ENCODE assay signal across 9 mouse cellular contexts in the genomic region with DNA sequence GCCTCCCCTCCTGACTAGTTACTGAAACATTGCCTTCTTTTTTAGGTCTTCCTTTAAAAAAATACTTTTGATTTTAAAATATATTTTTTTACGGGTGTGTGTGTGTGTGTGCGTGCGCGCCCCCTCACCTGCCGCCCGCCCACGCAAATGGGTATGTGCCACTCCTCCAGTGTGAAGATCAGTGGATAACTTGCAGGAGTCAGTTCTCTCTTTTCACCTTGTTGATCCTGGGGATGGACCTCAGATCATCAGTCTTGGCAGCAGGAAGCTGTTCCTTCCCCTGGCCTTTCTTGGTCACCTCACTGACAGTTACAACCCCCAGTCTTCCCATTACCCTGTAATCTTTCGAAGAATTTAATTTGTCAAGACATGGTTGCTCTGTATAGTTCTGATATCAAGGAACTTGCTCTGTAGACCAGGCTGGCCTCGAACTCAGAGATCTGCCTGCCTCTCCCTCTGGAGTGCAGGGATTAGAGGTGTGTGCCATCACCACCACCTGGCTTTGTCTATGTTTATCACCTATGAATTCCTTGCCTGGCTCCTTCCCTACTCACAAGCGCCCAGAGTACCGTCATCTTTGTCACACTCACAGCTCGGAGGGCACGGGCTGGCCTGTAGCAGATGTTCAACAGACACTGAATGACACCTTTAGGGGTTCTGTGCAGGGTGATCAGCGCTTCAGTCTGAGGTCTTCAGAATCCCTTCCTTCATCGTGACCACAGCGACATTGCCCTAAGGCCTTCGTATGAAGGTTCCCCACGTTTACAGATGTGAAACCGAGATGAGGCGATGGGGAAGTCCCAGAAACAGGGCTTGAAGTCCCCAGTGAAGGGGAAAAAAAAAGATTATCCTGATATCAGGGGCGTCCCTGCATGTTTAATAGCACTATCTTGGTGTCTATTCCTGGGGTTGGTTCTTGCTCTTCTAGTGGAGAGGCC. TPM values are rescaled to one million over a fixed set of nuclear protein-coding genes. Genes with fewer than 3 reads are reported as not detected.
DNase-seq lines count a peak whose midpoint lies in the region; ATAC-seq and TF ChIP-seq lines count a peak whose summit lies in the region.
"Had no signal": no experiment of that assay in that cellular context is flagged by ENCODE, and none has a peak within 500 bp of the region (broad histone marks: within the 10 kb centered on the region; RNA-seq: fewer than 3 reads in every experiment).

No protein-coding gene starts in this region.

- 75% methylated on average over 21 of the region's 21 CpGs for WGBS in forebrain, embryonic 12.5 days
- WGBS in forebrain, embryonic 14.5 days: 76% methylated on average over 21 of the region's 21 CpGs
- 70% methylated on average over 21 of the region's 21 CpGs for WGBS in limb, embryonic 11.5 days
- 72% methylated on average over 21 of the region's 21 CpGs for WGBS in limb, embryonic 10.5 days
- 65% methylated on average over 21 of the region's 21 CpGs for WGBS in heart, postnatal 0 days

- H3K36me3 ChIP-seq in forebrain, embryonic 12.5 days (replicated peaks): no peaks in the 10 kb centered on the region
- no peaks in the 10 kb centered on the region for H3K36me3 ChIP-seq in forebrain, embryonic 14.5 days (ENCODE audit: control insufficient read depth, insufficient read depth, low read length)
- no peaks in the 10 kb centered on the region for H3K36me3 ChIP-seq in limb, embryonic 11.5 days (ENCODE audit: control insufficient read depth, insufficient read depth, low read length)
- no peaks in the 10 kb centered on the region for H3K36me3 ChIP-seq in limb, embryonic 10.5 days
- no peaks in the 10 kb centered on the region for H3K36me3 ChIP-seq in heart, postnatal 0 days (replicated peaks; ENCODE audit: control insufficient read depth, insufficient read depth, low read length)

- no peak overlapping the region for H3K9ac ChIP-seq in forebrain, embryonic 12.5 days
- no peak overlapping the region for H3K9ac ChIP-seq in forebrain, embryonic 14.5 days (ENCODE audit: low read length)
- no peak overlapping the region for H3K9ac ChIP-seq in limb, embryonic 11.5 days (ENCODE audit: low read length)
- H3K9ac ChIP-seq in heart, postnatal 0 days (replicated peaks; ENCODE audit: low read depth, low read length): no peak overlapping the region

- peaks cover 26% of the 10 kb centered on the region for H3K4me1 ChIP-seq in forebrain, embryonic 12.5 days
- H3K4me1 ChIP-seq in forebrain, embryonic 14.5 days (ENCODE audit: control insufficient read depth, insufficient read depth, low read length): peaks cover 8% of the 10 kb centered on the region
- peaks cover 16% of the 10 kb centered on the region for H3K4me1 ChIP-seq in limb, embryonic 11.5 days (ENCODE audit: control insufficient read depth, insufficient read depth, low read length)
- H3K4me1 ChIP-seq in limb, embryonic 10.5 days: peaks cover 23% of the 10 kb centered on the region
- peaks cover 8% of the 10 kb centered on the region for H3K4me1 ChIP-seq in heart, postnatal 0 days (ENCODE audit: control insufficient read depth, insufficient read depth)

- no peak for DNase-seq in forebrain, embryonic 14.5 days (ENCODE audit: low spot score)
- DNase-seq in limb, embryonic 11.5 days (ENCODE audit: low spot score): no peak
- DNase-seq in limb, embryonic 10.5 days (ENCODE audit: low spot score): no peak
- no peak for DNase-seq in heart, postnatal 0 days (ENCODE audit: low spot score)
- DNase-seq in naive thymus-derived CD4-positive, alpha-beta T cell, adult 2 months (ENCODE audit: low read depth): peak; percentile 57
- DNase-seq in MN1 (ENCODE audit: low spot score): no peak
- DNase-seq in retina, embryonic 14.5 days (ENCODE audit: low spot score): no peak

- no peak for ATAC-seq in forebrain, embryonic 12.5 days (ENCODE audit: low FRiP score)
- no peak for ATAC-seq in forebrain, embryonic 14.5 days
- no peak for ATAC-seq in limb, embryonic 11.5 days (ENCODE audit: insufficient number of reproducible peaks, low FRiP score, low TSS enrichment, low read depth)
- no peak for ATAC-seq in heart, postnatal 0 days (ENCODE audit: insufficient read depth, low read depth)

- H3K27ac ChIP-seq in forebrain, embryonic 12.5 days: no peak overlapping the region
- no peak overlapping the region for H3K27ac ChIP-seq in forebrain, embryonic 14.5 days (ENCODE audit: low read depth, low read length)
- H3K27ac ChIP-seq in limb, embryonic 11.5 days (replicated peaks; ENCODE audit: low read depth, low read length): no peak overlapping the region
- H3K27ac ChIP-seq in limb, embryonic 10.5 days: no peak overlapping the region
- peak overlapping the region; percentile 95 for H3K27ac ChIP-seq in heart, postnatal 0 days (ENCODE audit: low read depth)

- H3K9me3 ChIP-seq in forebrain, embryonic 12.5 days: no peaks in the 10 kb centered on the region
- no peaks in the 10 kb centered on the region for H3K9me3 ChIP-seq in forebrain, embryonic 14.5 days (replicated peaks; ENCODE audit: control insufficient read depth, low read length)
- H3K9me3 ChIP-seq in limb, embryonic 11.5 days (ENCODE audit: control insufficient read depth, low read length): no peaks in the 10 kb centered on the region
- no peaks in the 10 kb centered on the region for H3K9me3 ChIP-seq in limb, embryonic 10.5 days (replicated peaks)
- no peaks in the 10 kb centered on the region for H3K9me3 ChIP-seq in heart, postnatal 0 days (replicated peaks; ENCODE audit: control insufficient read depth, low read length)

- peaks cover 7% of the 10 kb centered on the region; the same call in 1 of the 2 replicates for H3K27me3 ChIP-seq in forebrain, embryonic 12.5 days
- H3K27me3 ChIP-seq in forebrain, embryonic 14.5 days (replicated peaks; ENCODE audit: control insufficient read depth, insufficient read depth, low read length): no peaks in the 10 kb centered on the region
- peaks cover 7% of the 10 kb centered on the region; the same call in 1 of the 2 replicates for H3K27me3 ChIP-seq in limb, embryonic 11.5 days (ENCODE audit: control insufficient read depth, insufficient read depth, low read length)
- H3K27me3 ChIP-seq in limb, embryonic 10.5 days (ENCODE audit: low read depth, poor library complexity, severe bottlenecking): peaks cover 29% of the 10 kb centered on the region; the same call in 1 of the 2 replicates
- H3K27me3 ChIP-seq in heart, postnatal 0 days (ENCODE audit: control insufficient read depth, insufficient read depth, low read length): no peaks in the 10 kb centered on the region

- TF ChIP-seq EP300 in heart, postnatal 0 days (IDR thresholded peaks at IDR 0.05; ENCODE audit: low read depth): no peak

- no peak overlapping the region for H3K4me3 ChIP-seq in forebrain, embryonic 12.5 days (replicated peaks)
- H3K4me3 ChIP-seq in forebrain, embryonic 14.5 days (ENCODE audit: low read depth, low read length): no peak overlapping the region
- H3K4me3 ChIP-seq in limb, embryonic 11.5 days (ENCODE audit: low read depth, low read length): no peak overlapping the region
- no peak overlapping the region for H3K4me3 ChIP-seq in limb, embryonic 10.5 days
- H3K4me3 ChIP-seq in heart, postnatal 0 days (ENCODE audit: low read depth, low read length): peak overlapping the region; percentile 42

- TF ChIP-seq CTCF in heart, postnatal 0 days (IDR thresholded peaks at IDR 0.05; ENCODE audit: low read depth): no peak

- peak overlapping the region; percentile 65 for H3K4me2 ChIP-seq in forebrain, embryonic 12.5 days
- H3K4me2 ChIP-seq in forebrain, embryonic 14.5 days (ENCODE audit: low read length): no peak overlapping the region
- H3K4me2 ChIP-seq in limb, embryonic 11.5 days (ENCODE audit: low read depth, severe bottlenecking): 0 out of 2 replicates have a peak overlapping the region, but pooled peaks have one; percentile 65
- H3K4me2 ChIP-seq in heart, postnatal 0 days (ENCODE audit: low read depth, low read length): peak overlapping the region; percentile 78

RNA-seq across cellular contexts. Expression of a gene that starts 15.7 kb away (rescaled TPM):
- 0.24 TPM in 1 of 2 replicates, not detected in the other for polyA plus RNA-seq in forebrain, embryonic 12.5 days (2016; fragmentation: Nextera tagmentation; extraction: Ambion mirVana)
- 0.17 TPM in 1 of 2 replicates, not detected in the other for polyA plus RNA-seq in forebrain, embryonic 14.5 days (2014; fragmentation: Nextera tagmentation; extraction: Ambion mirVana)
- polyA plus RNA-seq in limb, embryonic 11.5 days (2014; fragmentation: Nextera tagmentation; extraction: Ambion mirVana): 0.06 TPM in 1 of 2 replicates, not detected in the other
- 0.04 and 0.11 TPM in 2 replicates for polyA plus RNA-seq in limb, embryonic 10.5 days (2016; fragmentation: Nextera tagmentation; extraction: Ambion mirVana)
- 0.39 and 0.80 TPM in 2 replicates for total RNA-seq in heart, postnatal 0 days (2014; rRNA removed; ENCODE audit: low replicate concordance)
- polyA plus RNA-seq in heart, postnatal 0 days (2015; fragmentation: Nextera tagmentation; extraction: Ambion mirVana): 0.05 and 0.10 TPM in 2 replicates
- polyA plus RNA-seq: embryonic facial prominence, embryonic 11.5 days had no signal

RNA-seq across cellular contexts. Expression of a gene that starts 19.0 kb away (rescaled TPM):
- 89.7 and 100 TPM in 2 replicates for polyA plus RNA-seq in forebrain, embryonic 12.5 days (2016; fragmentation: Nextera tagmentation; extraction: Ambion mirVana)
- 99.5 and 101 TPM in 2 replicates for polyA plus RNA-seq in forebrain, embryonic 14.5 days (2014; fragmentation: Nextera tagmentation; extraction: Ambion mirVana)
- polyA plus RNA-seq in limb, embryonic 11.5 days (2014; fragmentation: Nextera tagmentation; extraction: Ambion mirVana): 104 and 114 TPM in 2 replicates
- polyA plus RNA-seq in limb, embryonic 10.5 days (2016; fragmentation: Nextera tagmentation; extraction: Ambion mirVana): 97.8 and 101 TPM in 2 replicates
- total RNA-seq in heart, postnatal 0 days (2014; rRNA removed; ENCODE audit: low replicate concordance): 26.2 and 40.5 TPM in 2 replicates
- 55.2 and 61.0 TPM in 2 replicates for polyA plus RNA-seq in heart, postnatal 0 days (2015; fragmentation: Nextera tagmentation; extraction: Ambion mirVana)

RNA-seq across cellular contexts. Expression of a gene that starts 33.8 kb away (rescaled TPM):
- polyA plus RNA-seq in forebrain, embryonic 12.5 days (2016; fragmentation: Nextera tagmentation; extraction: Ambion mirVana): 24.7 and 24.8 TPM in 2 replicates
- 18.4 and 20.0 TPM in 2 replicates for polyA plus RNA-seq in forebrain, embryonic 14.5 days (2014; fragmentation: Nextera tagmentation; extraction: Ambion mirVana)
- 21.1 and 24.8 TPM in 2 replicates for polyA plus RNA-seq in limb, embryonic 11.5 days (2014; fragmentation: Nextera tagmentation; extraction: Ambion mirVana)
- 28.3 and 31.4 TPM in 2 replicates for polyA plus RNA-seq in limb, embryonic 10.5 days (2016; fragmentation: Nextera tagmentation; extraction: Ambion mirVana)
- total RNA-seq in heart, postnatal 0 days (2014; rRNA removed; ENCODE audit: low replicate concordance): 1.9 and 3.2 TPM in 2 replicates
- 11.1 and 11.7 TPM in 2 replicates for polyA plus RNA-seq in heart, postnatal 0 days (2015; fragmentation: Nextera tagmentation; extraction: Ambion mirVana)

RNA-seq across cellular contexts. Expression of a gene that starts 34.0 kb away (rescaled TPM):
- 4.8 and 5.3 TPM in 2 replicates for polyA plus RNA-seq in forebrain, embryonic 12.5 days (2016; fragmentation: Nextera tagmentation; extraction: Ambion mirVana)
- polyA plus RNA-seq in forebrain, embryonic 14.5 days (2014; fragmentation: Nextera tagmentation; extraction: Ambion mirVana): 1.1 and 1.3 TPM in 2 replicates
- polyA plus RNA-seq in limb, embryonic 11.5 days (2014; fragmentation: Nextera tagmentation; extraction: Ambion mirVana): 6.6 and 8.7 TPM in 2 replicates
- polyA plus RNA-seq in limb, embryonic 10.5 days (2016; fragmentation: Nextera tagmentation; extraction: Ambion mirVana): 6.5 and 7.0 TPM in 2 replicates
- total RNA-seq in heart, postnatal 0 days (2014; rRNA removed; ENCODE audit: low replicate concordance): 11.8 and 13.5 TPM in 2 replicates
- 12.0 and 14.0 TPM in 2 replicates for polyA plus RNA-seq in heart, postnatal 0 days (2015; fragmentation: Nextera tagmentation; extraction: Ambion mirVana)

RNA-seq across cellular contexts. Expression of a gene that starts 43.1 kb away (rescaled TPM):
- 70.3 and 74.1 TPM in 2 replicates for polyA plus RNA-seq in forebrain, embryonic 12.5 days (2016; fragmentation: Nextera tagmentation; extraction: Ambion mirVana)
- polyA plus RNA-seq in forebrain, embryonic 14.5 days (2014; fragmentation: Nextera tagmentation; extraction: Ambion mirVana): 102 and 109 TPM in 2 replicates
- 9.0 and 10.0 TPM in 2 replicates for polyA plus RNA-seq in limb, embryonic 11.5 days (2014; fragmentation: Nextera tagmentation; extraction: Ambion mirVana)
- polyA plus RNA-seq in limb, embryonic 10.5 days (2016; fragmentation: Nextera tagmentation; extraction: Ambion mirVana): 5.5 and 5.6 TPM in 2 replicates
- total RNA-seq in heart, postnatal 0 days (2014; rRNA removed; ENCODE audit: low replicate concordance): 80.7 and 108 TPM in 2 replicates
- polyA plus RNA-seq in heart, postnatal 0 days (2015; fragmentation: Nextera tagmentation; extraction: Ambion mirVana): 51.7 and 53.6 TPM in 2 replicates
